Mouse (Mus musculus) G1E (cell line): ENCODE data around the gene Zc3hc1. TPM values are rescaled to one million over a fixed set of nuclear protein-coding genes. Genes with fewer than 3 reads are reported as not detected.

Experiments used
- ATAC-seq: 2 replicates; pipeline ENCODE4 v1.8.0; 2016; ENCODE audit warnings: mild to moderate bottlenecking; ENCODE audit not compliant: insufficient number of reproducible peaks, poor library complexity, low FRiP score, severe bottlenecking; ENCODE audit errors: extremely low read depth
- DNase-seq: peaks from one replicate; pipeline ENCODE4 v3.0.0; 2012; ENCODE audit warnings: low spot score
- H3K27me3 ChIP-seq: 2 replicates; pipeline ENCODE4 v1.6.1; 2012; ENCODE audit warnings: mild to moderate bottlenecking, low read length, inconsistent platforms; ENCODE audit not compliant: insufficient read depth
- H3K36me3 ChIP-seq: replicated peaks from 2 replicates; pipeline ENCODE3; 2012; ENCODE audit warnings: mild to moderate bottlenecking, inconsistent platforms
- H3K4me1 ChIP-seq: 2 replicates; pipeline ENCODE4 v1.6.1; 2012; ENCODE audit warnings: low read depth, low read length, inconsistent platforms, mixed read lengths; ENCODE audit not compliant: insufficient read depth
- H3K4me3 ChIP-seq: 2 replicates; pipeline ENCODE4 v1.5.1; 2012; ENCODE audit warnings: low read depth, mild to moderate bottlenecking, inconsistent platforms, low read length, moderate library complexity, mixed read lengths
- H3K9me3 ChIP-seq: replicated peaks from 2 replicates; pipeline ENCODE4 v1.6.1; 2012; ENCODE audit warnings: inconsistent platforms
- CTCF ChIP-seq: IDR thresholded peaks from 2 replicates; pipeline ENCODE4 v1.5.1; 2012; ENCODE audit warnings: low read depth, low read length, inconsistent platforms, mixed read lengths
- GATA1 ChIP-seq: IDR thresholded peaks from 2 replicates; pipeline ENCODE4 v1.6.1; 2012; ENCODE audit warnings: borderline replicate concordance, low read length, inconsistent platforms, mixed read lengths
- GATA2 ChIP-seq: IDR thresholded peaks from 2 replicates; pipeline ENCODE4 v1.6.1; 2012; ENCODE audit warnings: low read depth, low read length, inconsistent platforms, borderline replicate concordance
- POLR2AphosphoS5 ChIP-seq: IDR thresholded peaks from 2 replicates; pipeline ENCODE4 v1.6.1; 2012; ENCODE audit warnings: low read depth, low read length, inconsistent platforms; ENCODE audit not compliant: insufficient replicate concordance
- TAL1 ChIP-seq: conservative IDR thresholded peaks from 2 replicates; pipeline ENCODE4 v1.6.1; 2012; ENCODE audit warnings: low read depth, low read length, inconsistent platforms, mixed read lengths
- polyA plus RNA-seq: library from polyadenylated mRNA; stranded (reverse); fragments of >175 nt; gene quantifications from 2 replicates; pipeline ENCODE4 v1.2.3, GENCODE M21; 2012
- total RNA-seq, 2 experiments: library from RNA; stranded (forward) in 1 of 2; stranded (reverse) in 1 of 2; fragments of 200-1000 nt in 1 of 2; fragments of >200 nt in 1 of 2; fragmentation: Nextera tagmentation in 1 of 2; gene quantifications; 2 replicates each; pipeline ENCODE4 v1.2.3; 2014 to 2017

Gene Zc3hc1
- total and polyA plus RNA-seq, 3 experiments: 22.0 to 71.3 (median 53.0) TPM

DNA sequence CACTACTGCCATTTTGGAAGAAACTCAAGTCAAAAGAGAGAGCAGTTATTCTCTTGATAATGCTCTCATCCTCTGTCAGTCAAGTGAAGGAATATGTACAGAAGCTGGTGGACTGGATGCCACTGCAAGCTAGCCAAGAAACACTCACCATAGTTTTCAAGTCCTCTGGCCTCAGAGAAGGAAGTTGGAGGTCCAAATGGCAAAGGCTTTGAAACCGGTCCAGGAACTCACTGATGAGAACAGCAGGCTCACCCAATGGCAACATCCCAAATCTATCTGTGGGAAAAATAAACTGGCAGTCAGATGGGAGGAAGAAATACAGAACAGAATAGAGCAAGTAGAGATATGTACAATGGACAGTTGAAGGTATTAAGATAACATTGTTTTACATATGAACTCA is 15.0 kb downstream of the Zc3hc1 start:
- Histone ChIP-seq H3K27me3 (no peaks in the 10 kb centered on the region; the same call in 1 of the 2 replicates), H3K9me3 (no peaks in the 10 kb centered on the region), H3K4me3 (no peak overlapping the region), H3K36me3 (peaks cover 94% of the 10 kb centered on the region), H3K4me1 (no peaks in the 10 kb centered on the region)
- TF ChIP-seq TAL1 (no peak), CTCF (no peak), POLR2AphosphoS5 (no peak), GATA2 (no peak), GATA1 (no peak)
- ATAC-seq: no peak
- no peak for DNase-seq

DNA sequence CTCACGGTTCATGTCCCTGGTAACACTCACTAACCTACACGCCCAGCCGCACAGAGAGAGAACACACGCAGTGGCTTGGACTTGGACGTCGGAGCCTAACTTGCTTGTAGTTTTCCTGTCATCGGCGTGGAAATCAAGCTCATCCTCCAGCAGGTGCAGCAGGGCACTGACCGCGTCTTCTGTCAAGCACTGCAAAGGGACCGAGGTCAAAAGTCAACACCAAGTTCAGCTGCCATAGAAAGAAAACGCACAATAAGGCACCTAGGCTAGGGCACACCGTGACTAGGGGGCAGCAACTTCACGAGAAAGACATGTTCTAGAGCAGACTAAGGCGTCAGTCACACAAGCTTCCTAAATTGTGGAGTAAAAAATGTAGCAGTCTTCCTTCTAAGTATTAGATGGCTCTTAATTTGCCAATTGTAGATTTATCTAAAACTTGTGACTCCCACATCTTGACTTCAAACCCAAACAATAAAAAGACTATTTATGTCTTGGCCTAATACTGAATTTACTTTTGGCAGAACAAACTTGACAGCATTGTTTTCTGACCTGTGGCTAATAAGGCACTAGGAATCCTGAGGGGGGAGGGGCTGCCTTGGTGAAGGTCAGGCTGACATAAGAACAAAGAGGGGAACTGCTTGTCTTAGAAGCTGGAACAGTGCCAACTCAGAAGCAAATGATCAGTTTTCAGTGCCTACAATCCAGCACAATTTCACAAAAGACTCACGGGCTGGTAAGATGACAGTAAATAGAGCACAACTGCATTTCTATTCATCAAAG is 15.9 kb downstream of the Zc3hc1 start:
- no peaks in the 10 kb centered on the region for H3K9me3 ChIP-seq
- H3K4me1 ChIP-seq: no peaks in the 10 kb centered on the region
- H3K4me3 ChIP-seq: no peak overlapping the region
- no peak for TF ChIP-seq TAL1
- TF ChIP-seq CTCF: no peak
- no peak for TF ChIP-seq GATA2
- TF ChIP-seq GATA1: no peak
- TF ChIP-seq POLR2AphosphoS5: no peak
- no peak for DNase-seq
- H3K27me3 ChIP-seq: no peaks in the 10 kb centered on the region; the same call in 1 of the 2 replicates
- H3K36me3 ChIP-seq: peaks cover 94% of the 10 kb centered on the region
- no peak for ATAC-seq

DNA sequence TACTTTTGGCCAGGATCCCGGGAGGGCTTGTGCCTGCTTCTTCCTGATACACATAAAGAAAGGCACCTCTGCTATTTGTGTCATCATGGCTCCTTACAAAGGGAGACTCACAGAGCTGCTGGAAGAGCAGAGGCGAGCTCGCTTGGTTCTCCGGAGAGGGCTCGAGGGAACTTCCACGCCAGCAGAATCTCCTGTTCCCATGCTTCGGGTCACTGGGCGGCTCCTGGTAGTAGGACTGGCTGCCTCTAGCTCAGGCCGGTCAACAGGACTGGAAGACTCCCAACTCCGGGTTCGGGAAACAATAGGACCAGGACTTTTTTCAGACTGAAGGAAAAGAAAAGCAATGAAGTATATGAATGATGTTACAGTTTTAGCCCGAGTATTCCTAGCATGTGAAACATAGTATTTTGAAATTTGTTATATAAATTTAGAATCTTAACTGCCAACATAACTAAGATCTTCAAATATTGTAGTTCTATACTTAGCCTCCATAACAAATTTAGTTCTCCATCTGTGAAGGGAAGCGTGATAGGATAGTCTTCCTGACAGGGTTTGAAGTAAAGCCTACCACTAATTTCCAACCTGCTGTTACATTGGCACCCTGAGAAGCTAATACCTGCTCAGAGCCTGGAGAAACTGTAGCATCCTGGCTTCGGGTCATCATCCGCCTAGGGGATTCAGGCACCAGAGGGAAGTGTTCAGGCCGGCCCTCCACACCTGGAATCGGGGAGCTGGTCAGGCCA is 18.0 kb downstream of the Zc3hc1 start:
- DNase-seq (no peak), ATAC-seq (no peak)
- no peaks in the 10 kb centered on the region for H3K4me1 ChIP-seq
- H3K27me3 ChIP-seq: no peaks in the 10 kb centered on the region; the same call in 1 of the 2 replicates
- TF ChIP-seq CTCF (no peak), GATA1 (no peak), TAL1 (no peak), POLR2AphosphoS5 (no peak), GATA2 (no peak)
- H3K36me3 ChIP-seq: peaks cover 96% of the 10 kb centered on the region
- H3K4me3 ChIP-seq: no peak overlapping the region
- no peaks in the 10 kb centered on the region for H3K9me3 ChIP-seq

DNA sequence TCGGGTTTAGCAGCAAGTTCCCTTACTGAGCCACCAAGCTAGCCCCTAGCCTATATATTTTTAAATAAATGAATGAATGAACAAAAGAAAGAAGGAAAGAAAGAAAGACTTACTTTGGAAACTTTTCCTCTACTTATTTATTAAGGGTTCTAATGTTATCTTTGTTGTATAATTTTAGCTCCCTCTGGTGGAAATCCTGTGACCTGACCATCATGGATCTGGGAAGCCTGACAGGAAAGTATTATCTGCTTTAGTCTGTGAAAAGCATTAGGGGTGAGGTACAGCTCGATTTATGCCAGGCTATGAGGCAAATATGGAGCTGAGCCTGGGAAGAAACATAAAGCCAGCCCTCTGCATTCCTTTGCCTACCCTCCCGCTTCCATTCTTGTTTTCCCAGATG is 21.5 kb downstream of the Zc3hc1 start:
- Histone ChIP-seq H3K4me1 (no peaks in the 10 kb centered on the region), H3K36me3 (peaks cover 91% of the 10 kb centered on the region), H3K4me3 (no peak overlapping the region), H3K9me3 (no peaks in the 10 kb centered on the region), H3K27me3 (no peaks in the 10 kb centered on the region; the same call in 1 of the 2 replicates)
- TF ChIP-seq GATA1: no peak
- TF ChIP-seq GATA2: no peak
- no peak for TF ChIP-seq TAL1
- no peak for TF ChIP-seq CTCF
- TF ChIP-seq POLR2AphosphoS5: no peak
- ATAC-seq (no peak), DNase-seq (no peak)

DNA sequence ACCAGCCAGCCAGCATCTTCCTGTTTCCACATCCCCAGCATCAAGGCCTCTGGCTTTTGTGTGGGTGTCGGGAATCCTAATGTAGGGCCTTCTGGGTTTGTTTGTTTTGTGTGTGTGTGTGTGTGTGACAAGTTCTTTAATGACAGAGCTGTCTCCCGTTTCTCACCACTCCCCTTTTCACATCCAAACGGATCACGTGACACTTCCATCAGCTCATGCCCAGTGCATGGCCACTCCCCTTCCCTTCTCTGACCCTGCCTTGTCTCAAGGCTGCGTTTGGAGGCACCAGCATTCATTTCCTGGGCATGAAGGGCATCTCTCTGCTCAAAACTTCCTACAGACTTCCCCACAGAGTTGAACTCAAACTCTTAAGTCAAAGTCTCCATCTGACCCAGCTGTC is 27.0 kb downstream of the Zc3hc1 start:
- Histone ChIP-seq H3K36me3 (peaks cover 62% of the 10 kb centered on the region), H3K4me1 (no peaks in the 10 kb centered on the region), H3K9me3 (no peaks in the 10 kb centered on the region), H3K4me3 (no peak overlapping the region), H3K27me3 (no peaks in the 10 kb centered on the region)
- TF ChIP-seq GATA1: no peak
- TF ChIP-seq CTCF: no peak
- TF ChIP-seq TAL1: no peak
- TF ChIP-seq POLR2AphosphoS5: no peak
- TF ChIP-seq GATA2: no peak
- ATAC-seq (no peak), DNase-seq (no peak)

DNA sequence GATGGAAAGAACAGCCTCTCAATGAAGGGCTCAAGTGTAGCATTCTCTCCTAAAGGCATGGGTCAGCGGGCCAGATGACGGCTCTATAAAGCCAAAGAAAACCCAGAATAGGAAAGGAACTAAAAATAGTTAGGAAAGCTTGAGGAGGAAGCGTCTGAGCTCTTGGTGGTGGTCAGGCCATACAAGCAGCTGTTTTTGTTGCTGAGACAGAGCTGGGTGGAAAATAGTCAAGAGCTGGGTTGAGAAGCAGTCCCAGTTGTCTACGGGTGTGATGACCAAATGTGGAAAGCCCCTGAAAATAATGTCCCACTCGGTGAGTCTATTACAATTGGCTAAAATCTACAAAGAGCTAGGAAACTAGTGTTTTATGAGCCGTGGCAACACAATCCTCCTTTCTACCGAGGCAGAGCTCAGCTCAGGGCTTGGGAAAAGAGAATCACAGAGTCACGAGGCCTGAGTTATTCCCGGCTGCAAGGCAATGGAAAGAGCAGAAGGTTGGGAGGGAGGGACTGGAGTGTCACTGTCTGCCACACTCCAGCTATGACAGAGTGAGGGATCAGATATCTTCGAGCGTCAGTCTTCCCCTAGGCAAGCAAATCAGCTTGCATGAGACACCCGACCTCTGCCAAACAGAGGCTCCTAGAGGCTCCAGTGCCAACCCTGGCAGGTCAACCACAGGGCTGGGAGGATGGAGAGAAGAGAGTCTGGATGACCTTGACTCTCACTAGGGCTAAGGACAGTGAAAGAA is 30.9 kb downstream of the Zc3hc1 start:
- ATAC-seq: no peak
- Histone ChIP-seq H3K27me3 (no peaks in the 10 kb centered on the region), H3K4me3 (no peak overlapping the region), H3K36me3 (peaks cover 27% of the 10 kb centered on the region), H3K9me3 (no peaks in the 10 kb centered on the region), H3K4me1 (peaks cover 15% of the 10 kb centered on the region)
- TF ChIP-seq GATA2: no peak
- TF ChIP-seq GATA1: no peak
- no peak for TF ChIP-seq POLR2AphosphoS5
- TF ChIP-seq CTCF: no peak
- no peak for TF ChIP-seq TAL1
- DNase-seq: no peak
